Mouse (Mus musculus): ENCODE data around the gene Psd4.

Gene Psd4

DNA sequence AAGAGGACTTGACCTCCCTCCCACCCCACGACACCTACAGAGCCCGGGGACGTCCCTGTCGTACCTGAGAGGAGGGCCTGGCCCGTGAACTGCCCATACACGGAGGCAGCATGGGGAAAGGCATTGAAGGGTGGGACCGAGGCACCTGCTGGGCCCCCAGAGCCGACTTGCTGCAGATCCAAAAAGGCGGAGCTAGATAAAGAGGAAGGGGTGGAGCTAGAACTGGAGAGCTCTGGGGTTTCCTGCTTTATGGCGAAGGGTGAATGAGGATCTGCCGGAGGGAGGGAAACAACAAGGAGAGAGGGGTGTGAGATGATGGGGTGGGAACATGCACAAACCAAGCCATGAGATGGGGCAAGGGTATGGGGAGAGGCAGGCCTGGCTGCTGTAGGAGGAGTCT, 68.3 kb downstream of the Psd4 start:
- no peak for DNase-seq (ENCODE audit: low read depth, low spot score)

- no peak for DNase-seq (ENCODE audit: low read depth, low spot score)
These were observed 72.7 kb downstream of the Psd4 start for GRCm38 (mm10) chr2:24440056-24440455.

- DNase-seq (ENCODE audit: low read depth, low spot score) = no peak
These were observed 74.5 kb downstream of the Psd4 start for GRCm38 (mm10) chr2:24441899-24442298.

- DNase-seq (ENCODE audit: low read depth, low spot score) = no peak
These were observed 75.0 kb downstream of the Psd4 start for GRCm38 (mm10) chr2:24442303-24442925.

DNA sequence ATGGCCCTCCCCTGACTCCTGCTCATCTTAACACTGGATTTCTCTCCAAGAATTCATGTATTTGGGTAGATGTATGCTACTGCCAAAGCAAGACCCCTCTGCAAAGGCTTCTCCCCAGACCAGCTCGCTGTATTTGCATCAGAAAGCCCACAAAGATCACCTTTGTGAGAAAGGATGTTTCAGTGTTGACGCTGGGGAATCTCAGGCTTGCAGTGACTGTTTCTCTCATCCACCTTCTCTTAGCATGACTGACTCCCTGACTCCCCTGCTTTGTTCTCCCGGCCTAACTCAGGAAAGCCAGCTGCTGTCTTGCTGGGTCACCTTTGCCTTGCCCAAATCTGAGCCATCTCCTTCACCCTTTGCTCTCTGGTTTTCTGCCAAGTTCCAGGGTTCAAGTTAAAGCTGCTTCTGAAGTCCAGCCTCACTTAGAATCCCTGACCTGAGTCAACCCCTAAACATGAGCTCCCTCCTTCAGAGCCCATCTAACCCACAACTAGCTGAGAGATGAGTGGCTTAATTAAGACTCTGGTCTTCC, 75.9 kb downstream of the Psd4 start:
- DNase-seq (ENCODE audit: low read depth, low spot score) = no peak

- no peak for DNase-seq (ENCODE audit: low read depth, low spot score)
These were observed 81.7 kb downstream of the Psd4 start for GRCm38 (mm10) chr2:24449111-24449510.

GRCm38 (mm10) chr2:24453206-24453605, 85.8 kb downstream of the Psd4 start:
- DNase-seq (ENCODE audit: low read depth, low spot score) = no peak

GRCm38 (mm10) chr2:24454429-24455011, 87.1 kb downstream of the Psd4 start:
- no peak for DNase-seq (ENCODE audit: low read depth, low spot score)

DNA sequence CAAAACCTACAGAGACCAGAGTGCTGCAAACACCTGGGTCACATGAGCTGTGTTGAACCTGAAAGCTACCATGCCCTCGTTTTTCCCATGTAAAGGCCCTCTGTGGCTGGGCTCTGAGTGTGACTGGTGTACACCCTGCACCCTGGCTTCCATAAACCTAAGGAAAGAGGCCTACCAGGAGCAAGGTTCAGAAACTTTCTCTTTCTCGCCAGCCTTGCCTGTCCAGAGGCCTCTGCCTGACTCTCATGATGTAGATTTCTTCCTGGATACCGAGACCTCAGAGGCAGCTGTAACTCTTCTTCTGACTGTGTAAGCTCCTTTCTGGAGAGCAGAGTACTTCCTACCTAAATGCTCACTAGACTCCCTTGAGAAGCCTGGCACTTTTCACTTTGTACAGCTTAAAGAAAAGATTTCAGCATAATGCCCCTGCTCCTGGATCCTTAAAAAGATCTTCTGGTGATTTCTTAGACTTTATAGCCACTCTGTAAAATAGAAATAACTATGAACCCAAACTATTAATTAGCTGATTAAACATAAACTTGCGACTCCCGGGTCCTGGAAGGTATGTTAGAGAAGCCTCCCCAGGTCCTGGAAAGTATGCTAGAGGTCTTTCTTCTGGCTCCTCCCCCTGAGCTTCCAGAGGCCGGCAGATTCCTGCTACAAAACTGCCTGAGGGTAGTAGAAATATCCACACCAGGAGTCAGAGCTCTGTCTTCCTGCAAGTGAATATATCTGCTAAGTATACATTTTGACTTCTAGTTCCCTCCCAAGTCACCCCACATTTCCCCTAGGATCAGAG, 87.9 kb downstream of the Psd4 start:
- no peak for DNase-seq (ENCODE audit: low read depth, low spot score)

GRCm38 (mm10) chr2:24456841-24457240, 89.5 kb downstream of the Psd4 start:
- DNase-seq (ENCODE audit: low read depth, low spot score) = no peak

DNA sequence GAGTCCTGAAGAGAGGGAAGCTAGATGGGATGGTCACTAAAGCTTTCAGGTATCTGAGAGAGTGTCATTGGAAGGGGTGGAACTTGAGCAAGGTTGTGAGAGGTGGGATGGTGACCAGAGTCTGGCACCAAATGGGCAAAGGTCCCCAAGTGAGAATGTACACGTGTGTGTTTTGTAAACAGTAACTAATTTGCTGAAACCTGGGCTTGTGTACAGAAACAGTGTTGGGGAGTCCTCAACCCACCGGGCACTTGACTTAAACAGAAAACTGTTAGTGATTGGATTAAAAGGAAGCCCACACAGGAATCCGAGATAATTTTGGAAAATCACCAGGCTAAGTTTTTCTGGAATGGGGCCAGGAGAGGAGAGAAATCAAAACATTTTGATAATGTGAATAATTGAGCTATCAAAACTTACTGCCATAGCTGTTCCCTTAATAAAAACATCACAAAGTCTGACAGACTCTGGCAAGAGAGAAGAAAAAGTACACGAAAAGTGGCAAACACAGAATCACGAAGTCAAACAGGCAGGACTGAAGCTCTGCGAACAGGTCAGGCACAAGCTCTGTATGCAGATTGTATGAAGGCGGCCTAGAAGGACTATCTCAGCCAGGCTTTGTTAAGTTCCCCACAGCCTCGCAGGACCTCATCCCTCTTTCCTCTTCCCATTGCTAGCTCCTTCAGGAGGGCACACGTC, 92.9 kb downstream of the Psd4 start:
- no peak for DNase-seq (ENCODE audit: low read depth, low spot score)

DNA sequence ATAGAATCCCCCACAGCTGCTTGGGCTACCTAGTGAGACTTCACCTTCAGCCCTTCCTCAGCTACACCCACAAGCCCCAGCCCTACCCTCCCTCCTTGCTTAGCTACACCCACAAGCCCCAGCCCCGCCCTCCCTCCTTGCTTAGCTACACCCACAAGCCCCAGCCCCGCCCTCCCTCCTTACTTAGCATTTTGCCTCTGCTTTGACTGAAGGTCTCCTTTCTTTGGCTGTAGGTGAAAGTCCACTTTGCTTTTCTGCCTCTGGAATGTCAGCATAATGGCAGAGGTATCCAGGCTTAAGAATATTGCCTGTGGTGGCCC, 93.4 kb downstream of the Psd4 start:
- peak; percentile 40 for DNase-seq (ENCODE audit: low read depth, low spot score)

Measured in WW6 (cell line).